Mouse (Mus musculus): ENCODE results near the gene Pawr. TPM values are rescaled to one million over a fixed set of nuclear protein-coding genes. Genes with fewer than 3 reads are reported as not detected.

The Pawr gene
- polyA plus RNA-seq, 1 experiment from 2014 or later: 1.5 TPM

GRCm38 (mm10) chr10:108389178-108389926 lies 57.4 kb downstream of the Pawr start:
- no peaks in the 10 kb centered on the region for H3K27me3 ChIP-seq (ENCODE audit: control insufficient read depth, insufficient read depth, low read depth, low read length)
- H3K27ac ChIP-seq (ENCODE audit: low read length): no peak overlapping the region
- ATAC-seq: no peak
- no peak overlapping the region for H3K4me2 ChIP-seq (ENCODE audit: low read length)
- peaks cover 3% of the 10 kb centered on the region; the same call in 1 of the 2 replicates for H3K4me1 ChIP-seq (ENCODE audit: control insufficient read depth, insufficient read depth, low read length)
- no peak overlapping the region for H3K9ac ChIP-seq (ENCODE audit: low read depth, low read length)
- H3K4me3 ChIP-seq (ENCODE audit: low read depth, low read length): no peak overlapping the region
- no peaks in the 10 kb centered on the region for H3K36me3 ChIP-seq (ENCODE audit: control insufficient read depth, insufficient read depth, low read length)
- no peaks in the 10 kb centered on the region for H3K9me3 ChIP-seq (replicated peaks; ENCODE audit: control insufficient read depth, low read length, poor library complexity, severe bottlenecking)
- WGBS: 31% methylated on average over 5 of the region's 5 CpGs

GRCm38 (mm10) chr10:108389927-108390287 lies 58.0 kb downstream of the Pawr start:
- no peak overlapping the region for H3K27ac ChIP-seq (ENCODE audit: low read length)
- no peaks in the 10 kb centered on the region for H3K9me3 ChIP-seq (replicated peaks; ENCODE audit: control insufficient read depth, low read length, poor library complexity, severe bottlenecking)
- no peak overlapping the region for H3K4me3 ChIP-seq (ENCODE audit: low read depth, low read length)
- no peak for ATAC-seq
- no peak overlapping the region for H3K4me2 ChIP-seq (ENCODE audit: low read length)
- H3K27me3 ChIP-seq (ENCODE audit: control insufficient read depth, insufficient read depth, low read depth, low read length): no peaks in the 10 kb centered on the region
- H3K36me3 ChIP-seq (ENCODE audit: control insufficient read depth, insufficient read depth, low read length): no peaks in the 10 kb centered on the region
- 11% methylated on average over 4 of the region's 4 CpGs for WGBS
- peaks cover 3% of the 10 kb centered on the region; the same call in 1 of the 2 replicates for H3K4me1 ChIP-seq (ENCODE audit: control insufficient read depth, insufficient read depth, low read length)
- no peak overlapping the region for H3K9ac ChIP-seq (ENCODE audit: low read depth, low read length)

- Histone ChIP-seq H3K9ac (ENCODE audit: low read depth, low read length) (no peak overlapping the region), H3K4me3 (ENCODE audit: low read depth, low read length) (no peak overlapping the region), H3K27ac (ENCODE audit: low read length) (no peak overlapping the region), H3K4me1 (ENCODE audit: control insufficient read depth, insufficient read depth, low read length) (no peaks in the 10 kb centered on the region), H3K27me3 (ENCODE audit: control insufficient read depth, insufficient read depth, low read depth, low read length) (no peaks in the 10 kb centered on the region), H3K36me3 (ENCODE audit: control insufficient read depth, insufficient read depth, low read length) (no peaks in the 10 kb centered on the region), H3K4me2 (ENCODE audit: low read length) (no peak overlapping the region), H3K9me3 (replicated peaks; ENCODE audit: control insufficient read depth, low read length, poor library complexity, severe bottlenecking) (no peaks in the 10 kb centered on the region)
- 93% methylated on average over 15 of the region's 15 CpGs for WGBS
- no peak for ATAC-seq
Measured at GRCm38 (mm10) chr10:108391370-108391902, 59.5 kb downstream of the Pawr start.

- H3K4me2 ChIP-seq (ENCODE audit: low read length): no peak overlapping the region
- no peak overlapping the region for H3K4me3 ChIP-seq (ENCODE audit: low read depth, low read length)
- H3K36me3 ChIP-seq (ENCODE audit: control insufficient read depth, insufficient read depth, low read length): no peaks in the 10 kb centered on the region
- no peak overlapping the region for H3K27ac ChIP-seq (ENCODE audit: low read length)
- H3K27me3 ChIP-seq (ENCODE audit: control insufficient read depth, insufficient read depth, low read depth, low read length): no peaks in the 10 kb centered on the region
- ATAC-seq: no peak
- no peak overlapping the region for H3K9ac ChIP-seq (ENCODE audit: low read depth, low read length)
- 96% methylated on average over 10 of the region's 10 CpGs for WGBS
- H3K4me1 ChIP-seq (ENCODE audit: control insufficient read depth, insufficient read depth, low read length): no peaks in the 10 kb centered on the region
- H3K9me3 ChIP-seq (replicated peaks; ENCODE audit: control insufficient read depth, low read length, poor library complexity, severe bottlenecking): no peaks in the 10 kb centered on the region
Measured at GRCm38 (mm10) chr10:108392151-108392550, 60.2 kb downstream of the Pawr start.

- Histone ChIP-seq H3K4me3 (ENCODE audit: low read depth, low read length) (no peak overlapping the region), H3K4me1 (ENCODE audit: control insufficient read depth, insufficient read depth, low read length) (no peaks in the 10 kb centered on the region), H3K27me3 (ENCODE audit: control insufficient read depth, insufficient read depth, low read depth, low read length) (no peaks in the 10 kb centered on the region), H3K9ac (ENCODE audit: low read depth, low read length) (no peak overlapping the region), H3K36me3 (ENCODE audit: control insufficient read depth, insufficient read depth, low read length) (no peaks in the 10 kb centered on the region), H3K27ac (ENCODE audit: low read length) (no peak overlapping the region), H3K9me3 (replicated peaks; ENCODE audit: control insufficient read depth, low read length, poor library complexity, severe bottlenecking) (no peaks in the 10 kb centered on the region), H3K4me2 (ENCODE audit: low read length) (no peak overlapping the region)
- ATAC-seq: no peak
- 81% methylated on average over 4 of the region's 4 CpGs for WGBS
Measured at GRCm38 (mm10) chr10:108394306-108394705, 62.4 kb downstream of the Pawr start.

GRCm38 (mm10) chr10:108395229-108395628 lies 63.3 kb downstream of the Pawr start:
- Histone ChIP-seq H3K9ac (ENCODE audit: low read depth, low read length) (no peak overlapping the region), H3K4me3 (ENCODE audit: low read depth, low read length) (no peak overlapping the region), H3K4me1 (ENCODE audit: control insufficient read depth, insufficient read depth, low read length) (no peaks in the 10 kb centered on the region), H3K27ac (ENCODE audit: low read length) (no peak overlapping the region), H3K27me3 (ENCODE audit: control insufficient read depth, insufficient read depth, low read depth, low read length) (no peaks in the 10 kb centered on the region), H3K9me3 (replicated peaks; ENCODE audit: control insufficient read depth, low read length, poor library complexity, severe bottlenecking) (no peaks in the 10 kb centered on the region), H3K36me3 (ENCODE audit: control insufficient read depth, insufficient read depth, low read length) (no peaks in the 10 kb centered on the region), H3K4me2 (ENCODE audit: low read length) (no peak overlapping the region)
- WGBS: 91% methylated on average over 12 of the region's 12 CpGs
- no peak for ATAC-seq

- Histone ChIP-seq H3K36me3 (ENCODE audit: control insufficient read depth, insufficient read depth, low read length) (no peaks in the 10 kb centered on the region), H3K27me3 (ENCODE audit: control insufficient read depth, insufficient read depth, low read depth, low read length) (no peaks in the 10 kb centered on the region), H3K27ac (ENCODE audit: low read length) (no peak overlapping the region), H3K4me1 (ENCODE audit: control insufficient read depth, insufficient read depth, low read length) (no peaks in the 10 kb centered on the region), H3K4me3 (ENCODE audit: low read depth, low read length) (no peak overlapping the region), H3K9ac (ENCODE audit: low read depth, low read length) (no peak overlapping the region), H3K9me3 (replicated peaks; ENCODE audit: control insufficient read depth, low read length, poor library complexity, severe bottlenecking) (no peaks in the 10 kb centered on the region), H3K4me2 (ENCODE audit: low read length) (no peak overlapping the region)
- no peak for ATAC-seq
- 96% methylated on average over 14 of the region's 14 CpGs for WGBS
Measured at GRCm38 (mm10) chr10:108395647-108396046, 63.7 kb downstream of the Pawr start.

- Histone ChIP-seq H3K9me3 (replicated peaks; ENCODE audit: control insufficient read depth, low read length, poor library complexity, severe bottlenecking) (no peaks in the 10 kb centered on the region), H3K27me3 (ENCODE audit: control insufficient read depth, insufficient read depth, low read depth, low read length) (no peaks in the 10 kb centered on the region), H3K36me3 (ENCODE audit: control insufficient read depth, insufficient read depth, low read length) (no peaks in the 10 kb centered on the region), H3K27ac (ENCODE audit: low read length) (no peak overlapping the region), H3K4me2 (ENCODE audit: low read length) (no peak overlapping the region), H3K9ac (ENCODE audit: low read depth, low read length) (no peak overlapping the region), H3K4me3 (ENCODE audit: low read depth, low read length) (no peak overlapping the region), H3K4me1 (ENCODE audit: control insufficient read depth, insufficient read depth, low read length) (no peaks in the 10 kb centered on the region)
- 91% methylated on average over 4 of the region's 4 CpGs for WGBS
- ATAC-seq: no peak
Measured at GRCm38 (mm10) chr10:108402751-108403150, 70.8 kb downstream of the Pawr start.

- Histone ChIP-seq H3K36me3 (ENCODE audit: control insufficient read depth, insufficient read depth, low read length) (no peaks in the 10 kb centered on the region), H3K27ac (ENCODE audit: low read length) (no peak overlapping the region), H3K4me2 (ENCODE audit: low read length) (no peak overlapping the region), H3K4me3 (ENCODE audit: low read depth, low read length) (no peak overlapping the region), H3K27me3 (ENCODE audit: control insufficient read depth, insufficient read depth, low read depth, low read length) (no peaks in the 10 kb centered on the region), H3K9ac (ENCODE audit: low read depth, low read length) (no peak overlapping the region), H3K4me1 (ENCODE audit: control insufficient read depth, insufficient read depth, low read length) (no peaks in the 10 kb centered on the region), H3K9me3 (replicated peaks; ENCODE audit: control insufficient read depth, low read length, poor library complexity, severe bottlenecking) (no peaks in the 10 kb centered on the region)
- no peak for ATAC-seq
- WGBS: 95% methylated on average over 4 of the region's 4 CpGs
Measured at GRCm38 (mm10) chr10:108403366-108403865, 71.5 kb downstream of the Pawr start.

Measured in midbrain, embryonic 16.5 days (tissue).